Mouse (Mus musculus) CH12.LX (cell line): ENCODE measurements around the gene Lonp1.

Experiments used
- JUND ChIP-seq: conservative IDR thresholded peaks from 2 replicates; pipeline ENCODE4 v1.6.1; 2011; ENCODE audit warnings: low read depth, low read length, improper control_type of control experiment
- TBP ChIP-seq: conservative IDR thresholded peaks from 2 replicates; pipeline ENCODE4 v1.6.1; 2011; ENCODE audit warnings: low read depth, low read length, improper control_type of control experiment
- USF1 ChIP-seq: IDR thresholded peaks from 2 replicates; pipeline ENCODE4 v1.6.1; 2014; ENCODE audit warnings: low read depth, mild to moderate bottlenecking, inconsistent platforms, low read length, improper control_type of control experiment

DNA sequence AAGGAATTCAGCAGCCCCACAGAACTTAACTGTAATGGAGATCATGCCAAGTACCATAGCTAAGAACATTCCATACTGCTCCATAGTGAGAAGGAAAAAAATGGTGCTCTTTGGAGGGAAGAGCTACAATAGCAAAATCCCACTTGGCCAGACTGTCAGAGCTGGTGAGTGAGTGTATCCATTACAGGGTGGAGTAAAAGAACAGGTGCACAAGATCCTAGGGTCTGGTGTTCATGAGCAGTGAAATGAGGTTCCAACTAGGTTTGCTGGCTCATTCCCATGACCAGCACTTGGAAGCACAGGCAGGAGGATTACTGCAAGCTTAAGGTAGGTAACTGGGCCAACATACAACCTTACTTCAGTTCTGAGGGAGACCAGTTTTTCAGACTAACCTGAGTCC, 34.1 kb downstream of the Lonp1 start:
- TF ChIP-seq USF1 = no peak
- TF ChIP-seq JUND = no peak
- TF ChIP-seq TBP = no peak
